Mouse (Mus musculus) ovary, adult 2 months (tissue): Measurements from ENCODE around the gene Rbpms2. TPM values are rescaled to one million over a fixed set of nuclear protein-coding genes. Genes with fewer than 3 reads are reported as not detected.

Experiments used
- polyA plus RNA-seq: library from polyadenylated mRNA; depleted of rRNA; stranded (reverse); fragments of >200 nt; gene quantifications from 2 replicates; pipeline ENCODE4 v1.2.3, GENCODE M21; 2012; rRNA removed

Gene Rbpms2
- 82.0 and 114 TPM in 2 replicates for polyA plus RNA-seq

DNA sequence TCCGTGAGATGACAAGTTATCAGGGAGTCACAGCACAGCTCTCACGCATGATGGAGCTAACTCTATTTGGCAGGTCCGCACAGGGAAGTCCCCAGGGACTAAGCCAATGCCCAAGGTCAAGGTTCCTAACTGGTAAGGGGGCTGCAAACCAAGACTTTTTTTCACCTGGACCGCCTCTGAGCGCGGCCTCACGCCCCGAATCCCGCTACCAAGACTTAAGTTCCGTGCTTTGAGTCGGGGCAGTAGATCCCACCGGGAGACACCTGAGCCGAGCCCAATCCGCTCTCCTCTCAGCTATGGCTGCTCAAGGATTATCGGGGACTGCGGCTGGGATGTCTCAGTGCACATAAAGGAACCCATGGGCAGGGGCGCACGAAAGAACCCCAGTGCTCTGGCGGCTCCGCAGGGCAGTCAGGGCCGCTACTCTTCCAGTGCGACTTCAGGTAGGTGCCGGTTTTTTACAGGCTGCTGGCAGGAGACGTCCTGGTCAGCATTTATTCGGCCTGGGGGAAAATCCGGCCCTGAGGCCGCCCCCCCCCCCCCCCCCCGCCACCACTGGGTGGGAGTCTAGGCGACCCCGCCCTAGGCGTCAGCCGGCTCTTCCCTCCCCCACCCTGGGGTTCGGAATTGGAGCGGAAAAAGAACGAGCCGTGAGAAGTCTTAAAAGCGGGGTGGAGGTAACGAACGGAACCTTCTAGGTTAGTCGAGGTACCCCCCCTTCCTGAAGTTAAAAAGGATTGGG lies at the start of gene Rbpms2:
Rbpms2 (plus strand) TSS at position 624 of the 742 bp plus-strand sequence.

DNA sequence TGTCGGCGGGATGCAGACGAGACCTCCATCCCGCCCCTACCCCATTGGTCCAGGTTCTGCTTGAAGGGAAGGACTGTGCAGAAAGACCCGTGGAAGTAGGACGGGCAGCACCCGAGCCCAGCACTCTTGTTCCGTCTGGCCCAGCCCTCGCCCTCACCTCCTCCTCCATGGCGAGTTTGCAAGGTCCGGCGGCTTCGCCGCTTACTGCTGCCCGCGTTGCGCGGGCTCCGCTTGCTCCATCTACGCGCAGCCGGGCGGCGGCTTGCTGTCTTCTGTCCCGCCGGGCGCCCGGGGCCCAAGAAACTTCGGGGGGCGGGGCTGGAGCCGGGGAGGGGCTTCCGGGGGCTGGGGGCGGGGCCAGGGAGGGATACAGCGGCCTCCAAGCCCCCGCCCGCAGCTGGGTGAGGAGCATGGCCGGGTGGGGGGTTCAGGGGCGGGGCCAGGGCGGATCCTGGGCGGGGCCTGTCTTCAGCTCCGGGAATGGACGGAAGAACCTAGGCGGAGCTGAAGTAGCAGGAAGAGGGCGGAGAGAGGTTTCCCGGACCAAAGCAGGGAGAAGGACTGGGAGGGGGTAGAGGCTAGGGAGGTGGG lies 49.6 kb upstream of the Rbpms2 start, which contains the start of gene Plekho2:
Plekho2 (minus strand) TSS at position 260 of the 591 bp plus-strand sequence.

DNA sequence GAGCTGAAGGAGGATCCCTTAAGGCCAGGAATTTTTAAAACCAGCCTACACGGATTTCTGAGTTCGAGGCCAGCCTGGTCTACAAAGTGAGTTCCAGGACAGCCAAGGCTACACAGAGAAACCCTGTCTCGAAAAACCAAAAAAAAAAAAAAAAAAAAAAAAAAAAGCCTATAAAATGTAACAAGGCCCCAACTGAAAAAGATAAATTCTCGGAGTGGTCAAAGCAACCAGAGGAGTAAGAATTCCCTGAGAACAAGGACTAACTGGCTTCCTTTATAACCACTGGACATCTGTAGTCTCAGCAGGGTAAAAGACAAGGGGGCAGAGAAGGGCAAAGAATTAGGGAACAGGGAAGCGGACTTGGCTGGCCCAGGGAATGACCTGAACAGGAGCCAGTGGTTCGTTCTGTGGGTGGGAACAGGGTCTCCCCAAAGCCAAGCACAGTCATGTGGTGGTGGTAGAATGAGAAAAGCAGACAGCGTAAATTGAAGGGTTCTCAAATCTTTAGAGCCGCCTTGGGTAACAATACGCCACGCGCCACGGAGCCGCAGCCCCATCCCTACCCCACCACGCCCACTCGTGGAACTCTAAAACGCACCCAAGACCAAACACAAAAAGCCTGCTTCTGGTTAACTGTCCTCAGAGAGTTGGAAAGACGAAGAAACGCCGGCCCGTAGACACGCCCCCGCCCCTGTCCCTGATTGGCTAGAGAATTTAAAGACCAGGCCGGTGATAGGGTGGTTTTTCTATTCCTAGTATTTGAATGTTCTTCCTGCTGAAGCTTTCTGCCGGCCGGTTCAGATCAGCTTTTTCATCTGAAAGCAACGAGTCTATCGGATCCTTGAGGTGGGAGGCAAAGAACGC lies 42.8 kb upstream of the Rbpms2 start, which contains the start of gene Pif1:
Pif1 (plus strand) TSS at position 755 of the 864 bp plus-strand sequence.

DNA sequence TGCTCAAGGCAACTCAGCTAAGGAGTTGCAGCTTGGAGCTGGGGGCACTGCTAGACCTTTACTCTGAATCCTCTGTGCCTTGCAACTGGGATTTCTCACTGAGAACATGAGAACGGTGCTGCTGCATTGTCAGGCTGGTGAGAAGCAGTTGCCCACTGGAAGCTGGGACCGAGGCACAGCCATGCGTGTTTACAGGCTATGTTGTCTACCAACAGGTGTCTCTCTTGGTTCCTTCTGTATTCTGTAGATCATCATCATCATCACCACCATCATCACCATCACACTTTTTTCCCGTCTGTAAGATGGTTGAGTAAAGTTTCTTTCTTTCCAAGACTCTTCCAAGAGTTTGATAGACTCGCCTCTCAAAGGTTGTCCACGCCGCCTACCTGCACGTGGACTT lies 38.3 kb downstream of the Rbpms2 start, which contains the start of gene Oaz2:
Oaz2 (plus strand) TSS at position 301 of the 400 bp plus-strand sequence.

Other genes starting within 250 kb of the Rbpms2 start
- gene Kbtbd13, start 238.0 kb upstream of the Rbpms2 start, polyA plus RNA-seq, result 0.62 and 1.0 TPM in 2 replicates
- gene Rasl12, start 231.1 kb upstream of the Rbpms2 start, polyA plus RNA-seq, result 16.0 and 16.6 TPM in 2 replicates
- not detected in 2 replicates for gene Slc51b, start 206.7 kb upstream of the Rbpms2 start, polyA plus RNA-seq
- gene Mtfmt, start 193.9 kb upstream of the Rbpms2 start, polyA plus RNA-seq, result 8.1 and 11.0 TPM in 2 replicates
- 20.0 and 25.7 TPM in 2 replicates for gene Spg21, start 168.7 kb upstream of the Rbpms2 start, polyA plus RNA-seq
- not detected in 2 replicates for gene Ankdd1a, start 109.5 kb upstream of the Rbpms2 start, polyA plus RNA-seq
- gene Plekho2, start 49.6 kb upstream of the Rbpms2 start, polyA plus RNA-seq, result 33.5 and 39.2 TPM in 2 replicates
- 3.7 and 4.6 TPM in 2 replicates for gene Pif1, start 42.5 kb upstream of the Rbpms2 start, polyA plus RNA-seq
- 163 and 183 TPM in 2 replicates for gene Oaz2, start 38.4 kb downstream of the Rbpms2 start, polyA plus RNA-seq
- 7.0 and 8.9 TPM in 2 replicates for gene Zfp609, start 197.9 kb downstream of the Rbpms2 start, polyA plus RNA-seq